Mouse (Mus musculus) 416B (cell line): ENCODE measurements around the gene Mthfd1.
A peak's percentile ranks its signal among the peaks of the same experiment; 100 is the strongest.

Source experiments
- DNase-seq: peaks from one replicate; pipeline ENCODE4 v3.0.0; 2011; ENCODE audit warnings: low read depth

Gene Mthfd1

DNA sequence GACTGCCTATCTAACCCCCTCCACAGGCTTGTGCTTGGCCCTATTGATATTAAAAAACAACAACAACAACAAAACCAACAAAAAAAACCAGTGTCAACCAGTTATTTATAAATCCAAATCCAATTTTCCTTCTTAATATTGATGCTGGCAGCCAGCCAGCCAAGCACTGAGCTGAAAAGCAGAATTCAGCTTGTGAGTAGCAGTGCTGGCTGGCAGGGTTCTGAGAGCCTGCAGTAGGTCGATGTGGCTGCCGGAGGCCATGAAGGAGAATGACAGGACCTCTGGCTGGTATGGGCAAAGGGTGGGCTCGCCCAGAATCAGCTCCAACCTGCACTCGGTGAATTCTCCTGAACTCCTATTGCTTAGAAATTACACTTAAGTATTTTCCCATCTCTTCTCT, 49.1 kb downstream of the Mthfd1 start:
- no peak for DNase-seq

- no peak for DNase-seq
Measured at GRCm38 (mm10) chr12:76305107-76305506, 50.0 kb downstream of the Mthfd1 start.

GRCm38 (mm10) chr12:76306852-76307561, 51.9 kb downstream of the Mthfd1 start:
- no peak for DNase-seq

DNA sequence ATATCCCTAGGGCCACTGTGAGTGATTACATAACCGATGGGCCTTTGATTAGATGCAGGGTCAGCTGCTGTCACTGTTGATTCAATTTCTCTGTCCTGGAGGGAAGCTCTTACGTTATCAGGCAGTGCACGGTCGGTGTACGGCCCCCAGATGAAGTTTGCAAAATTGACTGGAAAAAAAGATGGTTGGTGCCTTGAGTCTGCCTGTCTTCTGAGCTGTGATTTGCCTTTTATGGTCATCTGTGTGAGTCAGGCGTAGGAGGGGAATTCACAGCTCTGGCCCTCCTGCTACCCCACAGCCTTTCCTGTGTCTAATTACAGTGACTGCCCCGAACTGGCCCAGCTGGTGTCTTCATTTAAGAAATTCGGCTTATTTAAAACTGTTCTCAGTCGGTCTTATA, 52.9 kb downstream of the Mthfd1 start:
- DNase-seq, result peak; percentile 80

DNA sequence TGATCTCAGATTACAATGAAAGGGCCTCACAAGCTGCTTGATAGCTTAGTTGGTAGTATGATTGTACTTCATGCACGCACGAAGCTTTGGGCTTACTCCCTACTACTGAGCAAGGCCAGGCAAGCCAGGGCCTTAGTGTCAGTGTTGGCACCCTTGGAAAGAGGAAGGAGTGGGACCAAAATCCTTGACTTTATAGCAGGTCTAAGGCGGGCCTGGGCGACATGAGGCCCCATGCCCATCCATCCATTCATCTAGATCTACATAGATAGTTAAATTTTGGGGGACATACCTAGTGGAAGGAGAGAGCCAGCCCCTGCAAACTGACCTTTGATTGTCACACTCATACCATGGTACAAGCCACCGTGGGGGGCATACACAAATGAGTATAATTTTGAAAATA, 53.3 kb downstream of the Mthfd1 start:
- DNase-seq, result peak; percentile 16

- DNase-seq, result no peak
Measured at GRCm38 (mm10) chr12:76310007-76310406, 54.9 kb downstream of the Mthfd1 start.

GRCm38 (mm10) chr12:76310633-76311032, 55.5 kb downstream of the Mthfd1 start:
- no peak for DNase-seq

- DNase-seq, result no peak
Measured at GRCm38 (mm10) chr12:76311227-76311626, 56.1 kb downstream of the Mthfd1 start.

- peak; percentile 61 for DNase-seq
Measured at GRCm38 (mm10) chr12:76311951-76312350, 56.9 kb downstream of the Mthfd1 start.

DNA sequence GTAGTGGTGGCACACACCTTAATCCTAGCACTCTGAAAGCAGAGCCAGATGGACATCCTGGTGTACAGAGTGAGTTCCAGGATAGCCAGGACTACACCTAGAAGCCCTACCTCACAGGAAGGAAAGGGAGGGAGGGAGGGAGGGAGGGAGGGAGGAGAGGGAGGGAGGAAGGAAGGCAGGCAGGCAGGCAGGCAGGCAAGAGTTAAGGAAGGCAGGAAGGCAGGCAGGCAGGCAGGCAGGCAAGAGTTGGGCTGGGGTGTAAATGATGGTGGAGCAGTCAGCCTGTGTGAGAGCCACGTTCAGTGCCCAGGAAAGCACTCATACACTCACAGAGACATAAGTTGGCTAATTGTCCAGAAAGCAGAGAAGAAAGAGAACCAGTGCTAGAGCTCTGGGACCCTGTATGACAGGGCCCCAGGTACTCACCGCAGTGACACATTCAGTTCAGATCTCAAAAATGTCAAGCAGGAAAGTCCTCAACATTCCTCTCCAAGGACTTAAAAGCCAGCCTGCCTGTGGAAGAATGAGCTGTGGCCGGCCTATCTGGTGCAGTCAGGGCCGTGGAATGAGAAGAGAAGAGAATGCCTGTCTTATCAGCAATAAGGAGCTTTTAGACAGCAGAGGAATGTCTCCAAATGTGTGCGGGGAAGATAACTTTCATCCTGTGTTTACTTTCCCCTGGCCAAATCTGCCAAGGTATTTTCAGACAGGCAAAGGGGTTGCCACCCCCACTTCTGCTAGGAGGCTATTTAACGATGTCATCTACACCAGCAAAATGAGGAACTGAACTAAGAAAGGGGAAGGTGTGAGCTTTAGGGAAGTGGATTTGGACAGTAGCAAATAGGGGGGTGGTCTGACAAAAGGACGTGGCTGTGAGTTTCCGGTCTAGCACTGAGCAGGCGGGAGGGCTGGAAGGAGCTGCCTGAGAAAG, 63.4 kb downstream of the Mthfd1 start:
- peak; percentile 93 for DNase-seq

DNA sequence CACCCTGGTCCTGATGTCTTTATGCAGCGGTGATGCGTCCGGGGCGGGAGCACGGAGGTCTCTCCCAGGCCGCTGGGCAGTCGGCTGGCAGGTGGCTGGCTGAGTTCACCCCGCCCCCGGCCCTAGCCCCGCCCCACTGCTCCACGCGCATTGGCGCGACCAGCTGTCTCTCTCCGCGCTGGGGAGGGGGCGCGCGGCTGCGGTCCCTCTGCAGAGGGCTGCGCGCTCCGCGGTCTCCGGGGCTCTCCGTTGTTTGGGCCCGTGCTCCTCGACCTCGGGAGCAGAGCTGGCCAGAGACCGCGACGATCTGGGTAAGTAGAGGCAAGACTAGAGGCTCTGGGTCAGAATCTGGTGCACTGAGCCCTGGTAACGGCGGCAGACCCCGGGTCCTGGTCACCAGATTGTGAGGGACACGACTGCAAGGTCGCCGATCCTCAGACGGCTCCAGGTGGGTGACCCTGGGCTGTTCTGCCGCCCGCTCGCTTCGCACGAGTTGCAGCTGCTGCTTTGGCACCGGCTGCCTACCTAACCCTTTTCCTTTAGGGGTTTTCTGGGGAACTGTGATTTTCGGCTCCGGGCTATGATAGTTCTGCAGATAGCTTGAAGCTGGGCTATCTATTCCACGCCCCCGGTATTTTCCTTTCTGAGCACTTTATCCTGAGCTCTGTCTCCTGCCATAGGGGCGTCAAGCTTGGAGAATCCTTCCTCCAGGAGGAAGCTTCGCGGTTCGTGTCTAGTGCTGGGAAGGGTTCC, 69.8 kb downstream of the Mthfd1 start, which contains the start of gene Akap5:
Akap5 (plus strand) TSS at position 213 of the 753 bp plus-strand sequence.
- no peak for DNase-seq

- no peak for DNase-seq
Measured at GRCm38 (mm10) chr12:76326437-76327220, 71.5 kb downstream of the Mthfd1 start.

GRCm38 (mm10) chr12:76328567-76329354, 73.7 kb downstream of the Mthfd1 start:
- DNase-seq, result peak; percentile 72

GRCm38 (mm10) chr12:76333688-76334087, 78.6 kb downstream of the Mthfd1 start:
- no peak for DNase-seq

- no peak for DNase-seq
Measured at GRCm38 (mm10) chr12:76335641-76336040, 80.5 kb downstream of the Mthfd1 start.

GRCm38 (mm10) chr12:76336111-76336965, 81.2 kb downstream of the Mthfd1 start:
- no peak for DNase-seq

GRCm38 (mm10) chr12:76341080-76341479, 86.0 kb downstream of the Mthfd1 start:
- peak; percentile 79 for DNase-seq

DNA sequence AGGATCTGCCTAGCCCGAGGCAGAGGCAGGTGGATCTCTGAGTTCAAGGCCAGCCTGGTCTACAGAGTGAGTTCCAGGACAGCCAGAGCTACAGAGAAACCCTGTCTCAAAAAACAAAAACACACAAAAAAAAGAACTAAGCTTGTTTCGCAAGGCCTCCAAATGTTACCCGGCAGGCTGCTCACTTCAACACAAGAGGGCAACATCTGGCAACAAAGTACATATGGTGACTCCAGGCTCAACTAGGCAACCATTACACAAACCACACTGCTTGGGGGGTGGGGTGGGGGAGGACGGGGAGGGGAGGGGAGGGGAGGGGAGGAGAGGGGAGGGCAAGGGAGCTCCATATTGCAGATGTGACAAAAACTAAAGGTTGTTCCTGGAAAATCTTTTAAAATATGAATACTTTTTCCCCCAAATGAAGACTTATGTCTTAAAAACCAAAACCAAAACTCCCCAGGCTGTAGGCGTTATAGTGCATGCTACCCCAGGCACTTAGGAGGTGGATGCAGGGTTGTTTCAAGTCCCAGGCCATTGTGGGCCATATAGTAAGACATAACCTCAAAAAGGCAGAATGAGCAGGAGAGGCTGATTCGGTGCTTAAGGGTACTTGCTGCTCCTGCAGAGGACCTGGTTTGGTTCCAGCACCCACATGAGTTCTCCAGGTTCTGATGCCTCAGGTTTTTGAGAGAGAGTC, 90.8 kb downstream of the Mthfd1 start:
- DNase-seq, result peak; percentile 88

DNA sequence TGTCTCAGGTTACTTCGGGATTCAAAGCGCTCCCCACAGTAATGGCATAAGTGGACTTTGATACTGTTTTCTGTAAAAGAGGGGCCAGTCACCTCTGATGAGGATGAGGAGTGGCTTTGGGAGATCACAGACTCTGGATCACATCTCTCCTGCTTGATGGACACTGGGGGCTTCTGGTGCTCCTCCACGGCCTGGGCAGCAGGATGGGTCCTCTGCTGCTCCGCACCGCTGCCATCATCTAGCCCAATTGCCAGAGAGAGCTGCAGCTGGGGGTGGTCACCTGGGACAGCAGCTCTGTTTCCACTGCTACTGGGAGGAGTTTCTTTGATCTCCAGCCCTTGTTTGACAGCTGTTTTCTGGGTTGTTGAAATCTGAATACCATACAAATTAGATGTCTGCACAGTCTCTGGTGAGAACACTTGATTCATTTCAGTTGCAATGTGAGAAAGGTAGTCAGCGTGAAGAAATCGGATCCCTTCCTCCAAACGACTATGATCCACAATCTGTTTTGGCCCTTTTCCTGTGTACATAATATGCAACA, 94.7 kb downstream of the Mthfd1 start:
- no peak for DNase-seq
